Mouse (Mus musculus) gastrocnemius, postnatal 4 days (tissue): Measurements from ENCODE around the gene Sebox. TPM values are rescaled to one million over a fixed set of nuclear protein-coding genes. Genes with fewer than 3 reads are reported as not detected.
A peak's percentile ranks its signal among the peaks of the same experiment; 100 is the strongest.

ENCODE experiments used
- DNase-seq, 2 experiments: peaks; one replicate each; pipeline ENCODE4 v3.0.0; 2021 to 2022; ENCODE audit warnings: low spot score in 2 of 2, mixed read lengths in 2 of 2
- total RNA-seq, 2 experiments: library from RNA; stranded (reverse); gene quantifications; 2 replicates each; pipeline ENCODE4 v1.2.3; 2021

The Sebox gene
- total RNA-seq, 2 experiments from 2014 or later = not detected

DNA sequence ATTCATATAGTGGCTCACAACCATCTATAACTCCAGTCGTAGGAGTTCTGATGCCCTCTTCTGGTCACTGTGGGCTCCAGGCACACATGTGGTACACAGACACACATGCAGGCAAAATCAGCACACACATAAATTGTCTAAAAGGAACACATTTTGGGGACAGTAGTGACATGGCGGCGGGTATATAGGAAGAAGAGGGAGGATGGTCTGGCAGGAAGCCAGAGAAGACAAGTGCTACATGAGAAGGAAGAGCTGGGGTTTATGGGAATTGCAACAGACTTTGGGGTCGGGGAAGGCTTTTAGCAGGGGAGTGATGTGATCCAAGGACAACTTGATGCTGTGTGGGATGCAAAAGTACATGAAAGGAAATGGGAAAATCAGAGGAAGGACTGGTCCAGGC, 31.3 kb downstream of the Sebox start:
- DNase-seq = no peak

DNA sequence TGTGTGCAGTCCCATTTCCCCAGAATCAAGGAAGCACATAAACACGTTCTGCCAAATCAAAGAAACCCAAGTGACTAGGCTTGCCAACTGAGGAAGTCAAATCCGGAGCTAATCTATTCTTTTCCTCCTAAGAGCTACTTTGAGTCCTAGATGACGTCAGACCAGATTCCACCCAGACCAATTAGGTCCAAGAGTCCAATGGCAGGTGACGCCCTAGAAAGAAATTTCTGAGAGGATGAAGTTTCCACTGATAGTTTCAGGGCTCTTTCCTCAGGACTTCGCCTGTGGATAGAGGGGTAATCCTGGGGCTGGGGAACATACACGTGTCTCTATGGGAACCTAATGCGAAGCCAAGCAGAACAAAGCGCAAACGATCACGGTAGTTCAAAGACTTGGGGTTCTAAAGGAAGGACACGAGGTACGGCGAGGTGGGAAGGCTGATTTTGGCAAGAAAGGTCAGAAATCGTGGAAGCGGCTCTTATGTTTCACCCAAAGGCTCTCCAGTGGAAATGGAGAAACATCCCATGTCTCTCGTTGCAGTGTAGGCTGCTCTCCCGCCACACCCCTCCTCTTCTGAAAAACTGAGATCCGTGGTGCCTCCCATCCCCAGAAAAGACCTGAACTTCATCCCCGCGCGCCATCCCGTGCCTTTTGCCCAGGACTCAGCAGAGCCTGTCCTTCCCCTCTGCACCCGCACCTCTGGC, 32.3 kb downstream of the Sebox start:
- DNase-seq = no peak

DNA sequence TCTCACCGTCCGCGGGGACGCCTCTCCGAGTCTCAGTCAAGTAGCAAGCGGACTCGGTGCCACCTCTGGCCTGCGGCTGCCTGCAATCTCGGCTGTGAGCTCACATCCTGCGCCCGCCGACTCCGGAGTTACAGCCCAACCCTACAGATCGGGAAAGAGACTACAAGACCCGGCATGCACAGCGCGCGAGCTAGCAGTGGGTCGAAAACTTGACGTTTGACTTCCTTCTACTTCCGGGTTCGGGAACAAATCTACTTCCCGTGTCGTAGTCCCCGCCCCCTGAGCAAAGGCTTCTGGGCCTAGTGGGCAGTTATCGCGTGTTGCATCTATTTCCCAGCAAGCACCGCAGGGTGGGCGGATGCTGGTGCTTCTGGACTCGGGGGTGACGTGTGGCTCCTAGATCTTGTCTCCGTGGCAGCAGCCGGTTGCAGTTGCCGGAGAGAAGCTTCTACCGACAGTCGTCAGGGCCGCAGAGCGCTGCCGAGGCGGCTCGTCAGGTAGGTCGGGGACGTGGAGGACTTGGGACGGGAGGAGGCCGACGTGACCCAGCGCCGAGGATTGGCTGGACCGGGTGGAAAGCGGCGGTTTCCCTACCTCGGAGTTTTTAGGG, 32.9 kb downstream of the Sebox start, which contains the start of the genes Tnfaip1 and Ift20:
Gene Tnfaip1 (minus strand): TSS at position 253 of the 610 bp plus-strand sequence.
Gene Ift20 (plus strand): TSS at position 282 of the 610 bp plus-strand sequence.
- peak; percentile 85 to 96 for DNase-seq

DNA sequence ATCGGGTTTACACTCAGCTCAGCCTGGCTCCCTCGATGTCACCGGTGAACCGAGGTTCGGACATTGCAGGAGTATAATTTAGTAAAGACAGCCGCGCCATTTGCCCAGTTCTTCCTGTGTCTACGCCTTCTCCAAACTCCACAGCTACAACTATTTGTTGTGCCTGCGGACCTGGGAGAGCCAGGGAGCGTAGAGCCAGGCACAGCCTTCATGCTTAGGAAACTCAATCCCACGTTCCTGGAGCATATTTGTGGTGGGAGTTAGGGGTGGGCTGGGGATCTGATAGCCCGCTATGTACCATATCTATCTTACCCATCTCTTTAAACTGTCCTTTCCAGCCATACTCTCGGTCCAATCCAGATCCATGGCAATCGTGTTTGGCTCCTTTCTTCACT, 33.4 kb downstream of the Sebox start:
- no peak for DNase-seq

DNA sequence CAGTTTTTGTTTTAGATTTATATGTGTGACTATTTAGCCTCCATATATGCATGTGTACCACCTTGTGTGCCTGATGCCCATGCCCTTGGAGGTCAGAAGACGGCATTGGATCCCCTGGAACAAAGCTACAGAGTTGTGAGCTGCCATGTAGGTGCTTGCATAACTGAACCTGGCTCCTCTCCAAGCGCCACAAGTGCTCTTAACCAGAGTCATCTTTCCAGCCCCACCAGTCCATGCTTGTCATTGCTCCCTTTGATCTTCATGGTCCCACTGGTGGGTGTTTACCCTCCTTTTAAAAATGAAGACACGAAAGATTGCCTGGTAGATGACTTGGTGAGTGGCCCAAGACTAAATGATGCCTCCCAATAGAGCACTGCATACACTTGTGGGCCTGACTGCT, 37.1 kb downstream of the Sebox start:
- no peak for DNase-seq

DNA sequence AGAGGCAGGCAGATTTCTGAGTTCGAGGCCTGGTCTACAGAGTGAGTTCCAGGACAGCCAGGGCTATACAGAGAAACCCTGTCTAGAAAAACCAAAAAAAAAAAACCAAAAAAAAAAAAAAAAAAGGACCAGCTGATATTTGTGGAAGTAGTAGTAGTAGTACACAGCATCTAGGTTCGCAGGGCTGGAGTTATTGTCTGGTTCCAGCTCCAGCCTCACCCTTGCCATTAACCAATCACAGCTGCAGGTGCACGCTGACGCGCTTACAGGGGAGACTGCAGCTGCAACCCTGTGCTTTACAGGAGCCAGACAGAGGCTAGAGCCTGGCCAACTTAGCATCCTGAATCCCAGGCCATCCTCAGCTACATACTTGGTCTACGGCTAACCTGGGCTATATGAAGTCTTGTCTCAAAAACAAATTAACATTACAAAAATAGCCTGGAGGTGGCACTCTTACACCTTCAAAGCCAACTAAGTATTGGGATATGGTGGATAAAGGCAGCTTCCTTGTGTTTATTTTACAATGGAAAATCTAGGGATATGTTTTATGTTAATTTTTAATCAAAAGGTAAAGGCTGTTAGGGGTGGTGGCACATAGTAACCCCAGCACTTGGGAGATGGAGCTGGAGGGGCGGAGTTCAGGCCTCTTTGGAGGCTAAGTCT, 41.3 kb downstream of the Sebox start:
- no peak for DNase-seq

DNA sequence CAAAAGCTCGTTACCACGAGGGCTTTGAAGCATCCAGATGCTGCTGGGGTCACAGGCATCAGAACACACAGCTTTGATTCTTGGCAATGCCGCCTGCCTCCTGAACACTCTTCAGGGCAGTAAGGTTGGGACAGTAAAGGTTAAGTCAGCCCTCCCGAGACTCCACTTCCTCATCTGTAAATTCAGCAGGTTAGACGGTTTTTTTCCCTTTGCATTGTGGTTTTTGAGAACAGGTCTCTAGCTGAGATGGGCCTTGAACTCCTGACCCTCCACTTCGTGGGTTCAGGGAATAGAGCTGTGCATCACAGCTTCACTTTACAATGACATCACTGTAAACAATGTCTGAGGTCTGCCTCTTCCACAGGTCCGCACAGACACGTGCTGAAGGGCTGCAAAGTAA, 41.9 kb downstream of the Sebox start:
- no peak for DNase-seq

DNA sequence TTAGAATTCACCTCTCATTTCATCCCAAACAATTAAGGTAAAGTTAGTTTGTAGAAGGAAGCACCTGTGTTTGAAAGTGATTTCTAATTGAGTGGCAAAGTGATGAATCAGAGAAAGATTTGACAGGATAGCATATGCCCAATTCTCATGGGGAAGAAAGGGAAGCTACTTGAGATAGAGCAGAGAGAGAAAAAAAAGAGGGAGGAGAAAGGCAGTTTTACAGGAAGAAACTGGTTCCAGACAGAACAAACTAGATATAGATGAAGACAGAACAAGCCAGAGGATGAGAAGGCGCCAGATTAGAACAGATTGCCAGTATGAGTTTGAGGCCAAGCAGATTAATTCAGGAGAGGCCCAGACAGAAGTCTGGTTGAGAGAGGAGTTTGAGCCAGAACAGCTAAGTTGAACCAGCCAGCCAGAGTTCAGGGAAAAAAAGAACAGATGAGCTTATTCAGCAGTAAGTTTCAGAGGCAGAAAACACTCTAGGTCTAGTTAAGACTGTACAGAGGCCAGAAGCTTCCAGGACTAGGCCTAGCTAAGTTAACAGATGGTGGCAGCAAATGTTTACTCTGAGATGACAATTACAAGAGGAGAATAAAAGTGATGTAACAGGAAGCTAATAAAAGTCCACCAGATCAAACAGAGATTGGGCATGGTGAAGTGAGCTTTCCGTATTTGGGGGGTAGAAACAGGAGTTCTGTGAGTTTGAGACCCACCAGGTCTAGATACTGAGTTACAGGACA, 44.6 kb downstream of the Sebox start:
- DNase-seq = no peak

DNA sequence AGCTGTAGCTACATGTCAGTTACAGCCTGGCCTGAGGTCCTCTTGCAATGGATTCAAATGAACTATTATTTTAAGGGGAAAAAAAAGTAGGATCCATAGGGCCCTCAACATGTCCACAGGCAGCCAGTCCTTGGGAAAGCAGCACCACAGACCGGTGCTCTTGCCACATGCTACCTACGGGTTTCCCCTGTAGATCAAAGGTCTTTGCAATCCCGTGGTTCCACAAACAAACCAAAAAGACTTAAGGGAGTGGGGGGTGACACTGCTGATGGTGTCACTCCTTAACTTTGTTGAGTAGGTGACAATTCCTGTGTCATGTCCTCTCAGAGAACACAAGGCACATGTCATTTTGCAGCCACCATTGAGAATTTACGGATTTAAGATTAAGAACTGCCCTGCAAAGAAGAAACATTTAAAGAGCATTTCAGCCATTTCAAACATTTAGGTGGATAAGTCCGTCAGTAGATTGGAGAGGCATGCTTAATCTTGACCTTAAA, 46.3 kb downstream of the Sebox start:
- DNase-seq = no peak

DNA sequence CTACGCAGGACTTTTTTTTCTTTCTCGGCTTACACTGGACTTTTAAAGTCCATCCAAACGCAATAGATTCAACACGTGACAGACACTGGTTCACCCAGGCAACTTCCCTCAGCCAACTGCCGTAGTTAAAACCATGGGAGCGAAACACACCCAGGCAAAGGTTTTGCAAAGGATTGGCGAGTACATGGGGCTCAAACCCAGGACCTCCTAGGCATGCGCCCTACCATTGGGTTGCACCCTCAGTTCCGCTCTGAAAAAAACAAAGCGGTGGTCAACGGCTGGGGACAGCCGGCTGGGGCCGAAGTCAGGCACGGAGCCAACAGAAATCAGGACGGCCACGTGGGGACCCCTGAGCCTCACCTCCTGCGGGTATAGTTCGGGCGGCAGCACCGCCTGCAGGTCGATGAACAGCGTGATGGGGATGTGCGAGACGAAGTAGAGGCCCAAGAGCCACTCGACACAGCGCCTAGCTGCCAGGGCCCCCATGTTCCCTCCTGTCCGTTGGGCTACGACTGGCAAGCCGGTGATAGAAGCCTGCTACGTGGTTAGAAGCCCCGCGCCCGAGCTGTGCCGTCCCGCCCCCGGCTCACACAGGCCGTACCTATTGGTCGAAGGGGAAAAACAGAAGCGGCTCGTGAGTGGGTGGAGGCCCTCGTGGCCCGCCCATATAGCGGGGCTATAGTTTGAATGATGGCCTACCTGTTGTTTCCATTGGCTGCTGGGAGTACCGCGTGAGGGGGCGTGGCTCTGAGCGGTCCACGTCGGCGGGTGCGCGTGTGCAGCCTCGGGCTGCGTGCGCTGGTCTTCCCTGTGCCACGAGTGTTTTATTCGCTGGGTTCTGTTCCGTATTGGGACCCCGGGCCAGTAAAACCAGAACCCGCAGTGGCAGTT, 47.2 kb downstream of the Sebox start, which contains the start of gene Tmem97:
Gene Tmem97 (minus strand): TSS at position 610 of the 891 bp plus-strand sequence.
- DNase-seq = peak; percentile 82 to 94

DNA sequence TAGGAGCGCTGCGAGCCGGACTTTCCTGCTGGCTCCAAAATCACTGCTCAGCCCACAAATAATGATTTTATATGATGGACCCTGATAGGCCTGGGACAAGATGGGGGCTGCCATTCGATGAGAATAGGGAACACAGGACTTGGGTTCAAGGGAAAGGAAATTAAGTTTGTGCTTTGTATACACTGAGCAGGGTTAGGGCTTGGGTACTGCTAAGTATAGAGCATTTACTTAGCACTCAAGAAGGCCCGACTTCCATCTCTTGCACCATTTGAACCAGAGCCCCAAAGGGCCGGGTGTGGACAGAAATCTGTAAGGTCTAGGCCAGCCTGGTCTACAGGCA, 47.8 kb downstream of the Sebox start:
- no peak for DNase-seq

Other genes with a start within 250 kb of the Sebox start
- gene 2610507B11Rik, start 241.7 kb upstream of the Sebox start, total RNA-seq = 100 to 1,000 TPM; 104 to 108 TPM
- 1 to 10 TPM in 1 of 2 experiments, under 1 TPM in 1; 0.47 to 1.3 TPM for gene BC030499, start 212.6 kb upstream of the Sebox start, total RNA-seq
- gene Spag5, start 201.9 kb upstream of the Sebox start, total RNA-seq = 10 to 100 TPM; 14.6 to 16.1 TPM
- 1 to 10 TPM; 1.4 to 2.2 TPM for gene Aldoc, start 180.5 kb upstream of the Sebox start, total RNA-seq
- gene Pigs, start 175.0 kb upstream of the Sebox start, total RNA-seq = 10 to 100 TPM; 30.5 to 33.2 TPM
- gene Unc119, start 160.0 kb upstream of the Sebox start, total RNA-seq = 10 to 100 TPM; 20.4 to 26.7 TPM
- gene Foxn1, start 116.9 kb upstream of the Sebox start, total RNA-seq = not detected
- gene Slc13a2, start 81.2 kb upstream of the Sebox start, total RNA-seq = not detected
- 1 to 10 TPM; 2.7 to 4.9 TPM for gene Slc46a1, start 37.8 kb upstream of the Sebox start, total RNA-seq
- gene Sarm1, start 5.7 kb upstream of the Sebox start, total RNA-seq = 1 to 10 TPM in 1 of 2 experiments, under 1 TPM in 1; 0.93 to 1.2 TPM
- gene Vtn, start 4.4 kb upstream of the Sebox start, total RNA-seq = 10 to 100 TPM; 23.8 to 27.4 TPM
- gene Tmem199, start 8.7 kb downstream of the Sebox start, total RNA-seq = 10 to 100 TPM; 12.6 to 14.7 TPM
- gene Poldip2, start 8.7 kb downstream of the Sebox start, total RNA-seq = 100 to 1,000 TPM in 1 of 2 experiments, 10 to 100 TPM in 1; 96.8 to 114 TPM
- gene Tnfaip1, start 32.9 kb downstream of the Sebox start, total RNA-seq = 10 to 100 TPM; 51.7 to 52.8 TPM
- gene Ift20, start 32.9 kb downstream of the Sebox start, total RNA-seq = 10 to 100 TPM; 47.1 to 50.2 TPM
- gene Tmem97, start 47.3 kb downstream of the Sebox start, total RNA-seq = 10 to 100 TPM; 21.8 to 22.4 TPM
- 10 to 100 TPM in 1 of 2 experiments, 1 to 10 TPM in 1; 7.6 to 10.5 TPM for gene Nlk, start 193.9 kb downstream of the Sebox start, total RNA-seq
- 10 to 100 TPM; 17.2 to 17.7 TPM for gene Ccnq, start 248.3 kb downstream of the Sebox start, total RNA-seq